Mouse (Mus musculus): ENCODE results near the gene Rrp8. TPM values are rescaled to one million over a fixed set of nuclear protein-coding genes. Genes with fewer than 3 reads are reported as not detected.
"Not testable (repeated sequence)": the region's sequence is repeated elsewhere in the genome, so short reads cannot be mapped to it uniquely, and the experiment has no call there.

The Rrp8 gene
- polyA plus RNA-seq, 1 experiment = 11.3 TPM

- Histone ChIP-seq H3K27ac (replicated peaks; ENCODE audit: low read depth, low read length) (peak overlapping the region; percentile 97), H3K4me1 (ENCODE audit: control insufficient read depth, insufficient read depth, insufficient read length, low read length) (peaks cover 6% of the 10 kb centered on the region; the same call in 1 of the 2 replicates), H3K4me3 (ENCODE audit: insufficient read depth, low read depth, low read length) (peak overlapping the region; percentile 45)
Observed at GRCm38 (mm10) chr7:105738286-105738685, 1.1 kb upstream of the Rrp8 start.

GRCm38 (mm10) chr7:105737648-105738047 is 463 bp upstream of the Rrp8 start:
- peak overlapping the region; percentile 89 for H3K4me3 ChIP-seq (ENCODE audit: insufficient read depth, low read depth, low read length)
- peaks cover 6% of the 10 kb centered on the region; the same call in 1 of the 2 replicates for H3K4me1 ChIP-seq (ENCODE audit: control insufficient read depth, insufficient read depth, insufficient read length, low read length)
- H3K27ac ChIP-seq (replicated peaks; ENCODE audit: low read depth, low read length) = peak overlapping the region; percentile 95

DNA sequence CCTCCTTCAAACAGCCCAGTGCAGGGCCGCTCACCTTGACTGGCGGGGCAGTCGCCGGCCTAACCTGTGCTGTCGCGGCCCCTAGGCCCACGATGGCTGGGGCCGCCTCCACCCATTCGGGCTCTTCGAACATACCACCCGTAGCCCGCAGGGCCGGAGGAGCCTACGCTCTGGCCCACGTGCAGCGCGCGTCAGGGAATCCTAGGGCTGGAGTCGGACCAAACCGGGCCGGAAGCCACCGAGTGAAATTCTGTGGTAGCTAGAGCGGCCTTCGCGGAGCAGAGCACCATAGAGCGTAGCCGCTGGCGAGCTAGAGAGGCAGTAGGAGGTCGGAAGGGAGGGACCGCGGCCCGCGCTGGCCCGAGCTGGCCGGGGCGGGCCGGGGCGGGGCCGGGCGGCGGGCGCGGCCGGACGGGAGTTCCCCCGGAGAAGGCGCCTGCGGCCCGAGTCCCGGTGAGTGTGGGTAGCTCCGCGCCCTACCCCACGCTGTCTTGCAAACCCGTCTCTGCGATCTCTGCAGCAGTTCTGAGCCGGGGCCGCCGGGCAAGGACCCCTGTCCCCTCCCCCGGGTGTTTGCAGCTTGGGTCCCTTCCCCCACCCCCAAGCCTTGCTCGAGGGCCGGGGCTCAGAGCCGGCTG is 802 bp downstream of the Rrp8 start, which contains the start of gene Ilk:
Ilk (plus strand) TSS at position 329 of the 638 bp plus-strand sequence.
- Histone ChIP-seq H3K4me1 (ENCODE audit: control insufficient read depth, insufficient read depth, insufficient read length, low read length) (peaks cover 6% of the 10 kb centered on the region; the same call in 1 of the 2 replicates), H3K4me3 (ENCODE audit: insufficient read depth, low read depth, low read length) (peak within 1 kb of the TSS; percentile 89), H3K27ac (replicated peaks; ENCODE audit: low read depth, low read length) (peak within 1 kb of the TSS; percentile 95)

DNA sequence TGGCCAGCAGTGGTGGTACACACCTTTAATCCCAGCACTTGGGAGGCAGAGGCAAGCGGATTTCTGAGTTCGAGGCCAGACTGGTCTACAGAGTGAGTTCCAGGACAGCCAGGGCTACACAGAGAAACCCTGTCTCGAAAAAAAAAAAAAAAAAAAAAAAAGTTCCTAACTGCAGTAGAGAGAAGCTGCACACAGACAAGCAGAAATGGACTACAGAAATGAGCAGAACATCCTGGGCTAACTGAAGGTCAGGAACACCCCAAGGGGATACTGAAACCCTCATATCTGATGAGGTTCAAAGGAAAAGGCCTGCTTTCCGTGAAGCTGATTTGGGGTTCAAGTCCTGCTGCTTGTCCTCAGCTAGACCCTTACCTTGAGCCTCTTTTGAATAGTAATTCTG is 1.7 kb downstream of the Rrp8 start:
- H3K4me1 ChIP-seq (ENCODE audit: control insufficient read depth, insufficient read depth, insufficient read length, low read length); H3K27ac ChIP-seq (replicated peaks; ENCODE audit: low read depth, low read length): not testable (repeated sequence)
- peak overlapping the region; percentile 67; the same call in 1 of the 2 replicates for H3K4me3 ChIP-seq (ENCODE audit: insufficient read depth, low read depth, low read length)

DNA sequence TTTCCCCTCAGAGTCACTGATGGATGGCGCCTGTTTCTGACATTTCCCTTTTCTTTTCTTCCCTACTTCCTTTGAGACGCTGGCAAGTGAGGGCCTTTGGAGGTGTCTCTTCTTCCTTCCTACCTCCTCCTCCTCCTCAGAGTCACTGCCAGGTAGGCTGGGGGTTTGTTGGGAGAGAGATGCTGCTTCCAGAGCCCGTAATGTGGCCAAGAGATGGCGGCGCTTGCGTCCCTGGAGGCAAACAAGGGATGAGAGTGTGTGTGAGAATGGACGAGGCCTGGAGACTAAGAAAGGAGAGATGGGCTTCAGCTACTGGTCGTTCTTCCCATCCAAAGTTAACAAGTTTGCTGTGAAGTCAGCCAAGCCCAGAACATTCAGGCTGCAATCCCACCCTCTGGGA is 2.4 kb downstream of the Rrp8 start:
- no peak overlapping the region for H3K4me3 ChIP-seq (ENCODE audit: insufficient read depth, low read depth, low read length)
- no peak overlapping the region for H3K27ac ChIP-seq (replicated peaks; ENCODE audit: low read depth, low read length)
- 0 out of 2 replicates have a peak, but pooled peaks cover 2% of the 10 kb centered on the region for H3K4me1 ChIP-seq (ENCODE audit: control insufficient read depth, insufficient read depth, insufficient read length, low read length)

DNA sequence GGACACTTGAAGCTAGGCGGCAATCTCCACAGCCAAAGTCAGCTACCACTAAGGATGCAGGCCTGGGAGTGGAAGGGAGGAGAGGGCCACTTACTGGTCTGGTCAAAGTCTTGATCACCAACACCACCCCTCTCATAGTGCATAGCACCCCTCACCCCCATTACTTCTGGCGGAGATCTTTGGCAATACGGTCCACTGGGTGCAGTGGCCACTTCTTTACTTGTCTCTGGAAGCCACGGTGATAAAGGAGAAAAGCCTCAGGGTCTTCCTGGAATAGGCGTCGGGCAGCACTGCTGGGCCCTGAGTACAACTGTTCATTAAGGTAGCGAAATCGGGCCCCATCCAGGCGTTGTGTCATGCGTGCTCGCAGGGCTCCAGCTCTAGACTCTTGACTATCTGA is 3.3 kb downstream of the Rrp8 start:
- H3K4me1 ChIP-seq (ENCODE audit: control insufficient read depth, insufficient read depth, insufficient read length, low read length) = no peaks in the 10 kb centered on the region
- no peak overlapping the region for H3K4me3 ChIP-seq (ENCODE audit: insufficient read depth, low read depth, low read length)
- no peak overlapping the region for H3K27ac ChIP-seq (replicated peaks; ENCODE audit: low read depth, low read length)

GRCm38 (mm10) chr7:105728701-105729428 is 8.3 kb downstream of the Rrp8 start:
- H3K4me1 ChIP-seq (ENCODE audit: control insufficient read depth, insufficient read depth, insufficient read length, low read length) = no peaks in the 10 kb centered on the region
- H3K27ac ChIP-seq (replicated peaks; ENCODE audit: low read depth, low read length) = no peak overlapping the region
- no peak overlapping the region for H3K4me3 ChIP-seq (ENCODE audit: insufficient read depth, low read depth, low read length)

DNA sequence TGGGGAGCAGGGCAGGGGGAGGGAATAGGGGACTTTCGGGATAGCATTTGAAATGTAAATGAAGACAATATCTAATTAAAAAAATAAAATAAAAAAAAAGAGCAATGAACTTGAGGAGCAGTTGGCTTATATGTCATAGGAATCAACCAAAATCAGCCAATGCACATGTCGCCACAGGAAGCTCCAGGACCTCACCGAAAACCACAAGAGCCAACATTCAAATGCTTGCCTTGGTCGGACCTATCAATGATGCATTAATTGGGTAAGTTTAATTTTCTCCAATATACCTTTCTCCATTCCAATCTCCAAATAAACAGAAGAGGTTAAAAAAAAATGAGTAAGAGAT is 10.2 kb downstream of the Rrp8 start:
- Histone ChIP-seq H3K27ac (replicated peaks; ENCODE audit: low read depth, low read length) (no peak overlapping the region), H3K4me3 (ENCODE audit: insufficient read depth, low read depth, low read length) (no peak overlapping the region), H3K4me1 (ENCODE audit: control insufficient read depth, insufficient read depth, insufficient read length, low read length) (no peaks in the 10 kb centered on the region)

DNA sequence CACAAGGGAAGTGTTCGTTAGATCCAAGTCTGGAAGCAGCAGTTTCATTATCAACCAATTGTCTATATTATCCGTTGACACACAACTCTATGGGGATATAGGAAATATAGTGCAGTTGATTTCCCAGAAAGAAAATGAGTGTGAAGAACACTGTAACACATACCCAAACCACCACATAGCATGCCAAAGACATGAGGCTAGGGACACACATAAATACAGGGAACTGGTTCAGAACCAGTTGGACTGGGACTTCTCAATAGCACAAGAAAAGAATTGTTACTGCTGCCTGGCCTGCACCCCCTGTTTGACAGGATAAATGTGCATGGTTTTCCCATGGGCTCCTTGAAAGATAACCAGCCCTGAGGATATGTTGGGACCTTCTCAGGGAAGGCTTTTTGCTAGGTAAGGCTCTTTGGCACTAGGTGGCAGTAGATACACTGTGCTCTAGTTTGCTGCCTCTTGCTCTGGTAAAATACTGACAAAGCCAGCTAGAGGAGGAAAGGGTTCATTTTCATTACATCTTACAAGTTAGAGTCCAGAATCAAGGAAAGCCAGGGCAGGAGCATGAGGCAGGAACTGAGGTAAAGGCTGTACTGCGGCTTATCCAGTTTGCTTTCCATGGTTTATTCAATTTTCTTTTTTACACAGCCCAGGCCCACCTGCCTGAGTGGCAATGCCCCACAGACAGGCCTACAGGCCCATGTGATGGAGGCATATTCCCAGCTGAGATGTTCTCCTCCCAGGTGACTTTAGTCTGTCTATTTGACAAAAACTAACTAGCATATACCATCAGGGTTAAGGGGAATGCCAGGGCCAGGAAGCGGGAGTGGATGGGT is 10.8 kb downstream of the Rrp8 start:
- H3K27ac ChIP-seq (replicated peaks; ENCODE audit: low read depth, low read length) = no peak overlapping the region

GRCm38 (mm10) chr7:105721916-105722315 is 15.3 kb downstream of the Rrp8 start:
- no peaks in the 10 kb centered on the region for H3K4me1 ChIP-seq (ENCODE audit: control insufficient read depth, insufficient read depth, insufficient read length, low read length)
- no peak overlapping the region for H3K27ac ChIP-seq (replicated peaks; ENCODE audit: low read depth, low read length)

More for the DNA sequence above, 10.8 kb downstream of the Rrp8 start:
- Histone ChIP-seq H3K4me1 (ENCODE audit: control insufficient read depth, insufficient read depth, insufficient read length, low read length) (no peaks in the 10 kb centered on the region), H3K4me3 (ENCODE audit: insufficient read depth, low read depth, low read length) (no peak overlapping the region)

GRCm38 (mm10) chr7:105715366-105715765 is 21.8 kb downstream of the Rrp8 start:
- no peak overlapping the region for H3K27ac ChIP-seq (replicated peaks; ENCODE audit: low read depth, low read length)
- H3K4me1 ChIP-seq (ENCODE audit: control insufficient read depth, insufficient read depth, insufficient read length, low read length) = no peaks in the 10 kb centered on the region
- no peak overlapping the region for H3K4me3 ChIP-seq (ENCODE audit: insufficient read depth, low read depth, low read length)

More at GRCm38 (mm10) chr7:105721916-105722315, 15.3 kb downstream of the Rrp8 start:
- no peak overlapping the region for H3K4me3 ChIP-seq (ENCODE audit: insufficient read depth, low read depth, low read length)

- Histone ChIP-seq H3K27ac (replicated peaks; ENCODE audit: low read depth, low read length) (no peak overlapping the region), H3K4me1 (ENCODE audit: control insufficient read depth, insufficient read depth, insufficient read length, low read length) (no peaks in the 10 kb centered on the region), H3K4me3 (ENCODE audit: insufficient read depth, low read depth, low read length) (no peak overlapping the region)
Observed at GRCm38 (mm10) chr7:105708733-105709132, 28.5 kb downstream of the Rrp8 start.

DNA sequence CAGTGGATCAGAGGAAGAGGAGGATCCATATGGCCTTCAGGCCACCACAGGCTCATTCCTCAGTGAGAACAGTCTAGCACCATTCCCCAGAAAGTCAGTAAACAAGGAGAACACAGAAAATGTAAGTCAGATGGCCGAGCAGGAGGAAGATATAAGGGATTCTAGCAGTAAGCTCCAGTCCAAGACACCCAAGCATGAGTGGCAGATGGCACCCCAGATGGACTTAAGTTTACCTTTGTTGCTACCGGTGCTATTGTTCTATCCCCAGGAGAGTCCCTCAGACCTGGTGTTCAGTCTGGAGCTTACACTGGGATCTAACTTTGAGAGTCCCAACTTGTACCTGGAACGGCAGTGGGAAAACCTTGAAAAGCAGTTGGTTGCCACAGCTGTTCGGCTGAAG is 33.4 kb downstream of the Rrp8 start:
- no peak overlapping the region for H3K4me3 ChIP-seq (ENCODE audit: insufficient read depth, low read depth, low read length)
- no peaks in the 10 kb centered on the region for H3K4me1 ChIP-seq (ENCODE audit: control insufficient read depth, insufficient read depth, insufficient read length, low read length)
- H3K27ac ChIP-seq (replicated peaks; ENCODE audit: low read depth, low read length) = no peak overlapping the region

DNA sequence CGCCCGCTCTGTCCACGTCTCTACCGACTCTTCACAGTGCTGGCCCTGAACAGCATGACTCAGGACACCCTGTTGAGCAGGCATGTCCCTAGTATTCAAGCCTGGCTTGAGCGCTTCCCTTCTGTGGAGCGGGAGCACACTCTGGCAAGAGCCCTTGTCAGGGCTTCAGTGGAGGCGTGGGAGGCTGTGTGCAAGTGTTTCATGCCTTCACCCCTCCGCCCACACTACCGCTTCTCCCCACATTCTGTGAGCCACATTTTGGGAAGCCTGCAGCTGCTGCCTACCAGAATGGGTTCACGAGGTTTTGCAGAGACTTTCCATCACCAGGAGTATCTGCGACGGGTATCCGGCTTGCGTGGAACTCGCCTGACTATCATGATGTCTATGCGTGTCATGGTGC is 34.0 kb downstream of the Rrp8 start:
- Histone ChIP-seq H3K27ac (replicated peaks; ENCODE audit: low read depth, low read length) (no peak overlapping the region), H3K4me3 (ENCODE audit: insufficient read depth, low read depth, low read length) (no peak overlapping the region), H3K4me1 (ENCODE audit: control insufficient read depth, insufficient read depth, insufficient read length, low read length) (no peaks in the 10 kb centered on the region)

DNA sequence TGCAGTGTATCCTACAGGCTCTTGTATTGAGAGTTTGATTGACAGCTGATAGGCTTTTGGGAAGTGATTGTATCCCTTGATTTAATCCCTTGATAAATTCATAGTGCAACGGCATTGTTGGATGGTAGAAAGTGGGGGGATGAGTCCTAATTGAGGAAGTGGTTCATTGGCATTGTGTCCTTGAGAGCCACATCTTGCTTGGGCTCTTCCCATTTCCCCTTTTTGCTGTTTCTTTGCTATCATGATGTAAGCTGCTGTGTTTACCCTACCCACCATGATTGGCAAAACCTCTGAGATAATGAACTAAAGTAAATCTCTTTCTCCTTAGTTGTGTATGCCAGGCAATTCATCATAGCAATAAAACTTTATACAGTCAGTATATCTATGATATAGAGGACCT is 46.3 kb downstream of the Rrp8 start:
- Histone ChIP-seq H3K4me1 (ENCODE audit: control insufficient read depth, insufficient read depth, insufficient read length, low read length) (no peaks in the 10 kb centered on the region), H3K27ac (replicated peaks; ENCODE audit: low read depth, low read length) (no peak overlapping the region), H3K4me3 (ENCODE audit: insufficient read depth, low read depth, low read length) (no peak overlapping the region)
